Mouse (Mus musculus) lung, postnatal 4 days (tissue): ENCODE measurements around the gene Nfib.

Experiments
- DNase-seq, 2 experiments: peaks; one replicate each; pipeline ENCODE4 v3.0.0; 2021

Gene Nfib

DNA sequence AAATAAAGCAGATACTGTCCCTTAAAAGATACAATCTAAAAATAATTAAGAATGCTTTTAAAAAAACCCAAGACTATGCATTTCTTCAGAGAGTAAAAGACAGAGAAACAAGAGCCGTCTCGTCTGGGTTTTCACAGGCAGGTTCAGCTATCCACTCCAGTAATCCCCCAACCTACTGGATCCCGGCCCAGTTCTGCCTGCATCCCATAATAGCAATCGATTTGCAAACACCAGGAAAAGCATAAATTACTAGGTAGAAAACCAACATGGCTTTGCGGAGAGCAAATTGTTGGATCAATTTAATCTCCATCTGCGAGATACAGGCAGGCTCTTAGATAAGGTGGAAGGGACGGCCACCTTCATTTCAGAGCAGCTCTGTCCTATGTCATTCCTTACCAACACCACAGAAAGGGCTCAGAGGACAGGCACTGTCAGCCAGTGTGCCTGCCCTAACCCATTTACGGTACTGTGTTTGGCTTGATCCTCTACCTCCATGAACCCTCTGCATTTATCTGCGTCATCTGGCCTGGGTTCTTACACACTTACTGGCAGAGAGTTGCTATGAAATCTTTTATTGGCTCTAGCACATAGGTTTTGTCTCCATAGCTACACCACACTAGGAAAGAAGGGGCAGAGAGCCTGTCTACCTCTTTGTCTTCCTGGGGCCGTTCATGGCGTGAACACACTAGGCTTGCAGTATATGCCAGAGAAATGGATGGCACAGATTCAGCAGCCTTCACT, 321.4 kb downstream of the Nfib start:
- DNase-seq, result no peak

DNA sequence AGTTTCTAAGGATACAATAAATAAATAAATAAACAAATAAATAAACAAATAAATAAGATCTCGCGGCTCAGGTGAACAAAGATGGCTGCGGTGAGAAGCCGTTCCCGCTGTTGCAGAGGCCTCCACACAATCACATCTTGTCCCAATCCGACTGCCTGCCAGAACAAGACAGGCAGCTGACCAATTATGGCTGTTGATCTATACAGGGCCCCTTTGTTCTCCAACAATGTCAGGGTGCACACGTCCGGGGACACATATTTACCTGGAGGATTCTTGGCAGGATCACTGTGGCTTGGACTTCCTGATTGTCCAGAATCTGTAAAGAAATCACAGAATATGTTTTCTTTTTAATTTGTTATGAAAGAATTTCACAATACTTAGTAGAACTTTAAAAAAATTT, 322.2 kb downstream of the Nfib start:
- DNase-seq, result no peak

DNA sequence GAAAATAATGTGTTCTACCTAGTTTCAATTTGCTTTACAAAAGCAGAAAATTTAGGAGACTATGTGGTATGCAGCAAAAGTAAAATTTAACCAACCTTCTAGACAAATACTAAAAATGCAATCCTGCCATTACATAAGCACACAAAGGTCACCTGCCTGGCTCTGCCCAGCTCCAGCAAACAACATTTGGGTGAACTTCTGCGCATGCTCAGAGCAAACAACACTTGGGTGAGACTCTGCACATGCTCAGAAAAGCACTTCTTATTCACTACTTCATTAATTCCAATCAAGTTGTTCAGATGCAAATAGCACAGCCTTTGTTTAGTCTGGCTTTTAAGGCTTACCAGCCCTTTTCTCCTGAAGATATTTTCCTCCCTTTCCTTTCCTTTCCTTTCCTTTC, 323.8 kb downstream of the Nfib start:
- DNase-seq, result no peak

DNA sequence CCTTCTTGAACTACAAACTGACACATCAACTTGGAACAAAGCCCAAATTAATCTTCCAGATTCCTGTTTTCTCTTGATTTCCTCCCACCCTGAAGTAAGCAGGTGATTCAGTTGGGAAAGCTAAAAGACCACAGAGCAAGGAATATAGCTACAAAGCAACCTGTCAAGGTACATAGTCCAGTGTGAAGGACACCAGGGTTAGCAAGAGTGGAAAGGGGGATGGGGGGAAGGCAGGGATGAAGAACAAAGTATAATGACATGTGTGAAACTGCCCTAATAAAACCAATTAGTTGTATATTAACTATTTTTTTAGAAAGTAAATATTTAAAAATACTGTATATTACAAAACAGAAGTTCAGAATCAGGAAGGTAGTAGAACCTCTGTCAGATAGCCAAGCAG, 325.0 kb downstream of the Nfib start:
- no peak for DNase-seq

DNA sequence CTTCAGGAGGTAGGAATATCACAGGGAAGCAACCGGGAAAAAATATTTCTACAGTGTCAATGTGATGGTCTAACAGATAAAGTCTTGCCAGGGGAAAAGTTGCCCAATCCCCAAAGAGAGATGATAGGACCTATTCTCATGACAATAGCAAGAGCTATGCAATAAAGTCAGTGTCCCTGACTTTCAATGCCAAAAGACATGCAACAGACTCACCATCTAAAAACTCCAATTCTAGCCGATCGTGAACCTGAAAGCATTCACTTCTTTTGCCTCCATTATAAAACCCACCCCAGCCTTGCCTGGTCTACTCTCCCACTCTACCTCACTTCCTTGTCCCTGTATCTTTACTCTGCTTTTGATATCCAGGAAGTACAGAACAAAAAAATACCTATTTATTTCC, 327.5 kb downstream of the Nfib start:
- no peak for DNase-seq

DNA sequence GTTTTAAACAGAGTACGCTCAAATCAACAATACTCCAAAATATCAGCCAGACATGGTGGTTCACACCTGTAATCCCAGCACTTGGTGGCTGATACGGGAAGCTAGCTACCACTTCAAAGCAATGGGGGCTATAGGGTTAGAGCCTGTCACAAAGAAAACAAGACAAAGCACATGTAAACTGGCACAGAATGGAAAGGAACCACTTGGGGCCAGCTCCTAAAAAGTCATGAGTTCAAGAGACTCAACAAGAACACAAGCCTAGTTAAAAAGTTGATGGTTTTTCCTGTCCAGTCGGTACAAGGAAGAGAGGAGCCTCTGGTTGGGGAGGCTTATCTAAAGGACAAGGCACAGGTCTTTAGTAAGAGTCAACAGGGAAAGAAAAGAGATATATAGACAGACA, 327.9 kb downstream of the Nfib start:
- DNase-seq, result no peak

DNA sequence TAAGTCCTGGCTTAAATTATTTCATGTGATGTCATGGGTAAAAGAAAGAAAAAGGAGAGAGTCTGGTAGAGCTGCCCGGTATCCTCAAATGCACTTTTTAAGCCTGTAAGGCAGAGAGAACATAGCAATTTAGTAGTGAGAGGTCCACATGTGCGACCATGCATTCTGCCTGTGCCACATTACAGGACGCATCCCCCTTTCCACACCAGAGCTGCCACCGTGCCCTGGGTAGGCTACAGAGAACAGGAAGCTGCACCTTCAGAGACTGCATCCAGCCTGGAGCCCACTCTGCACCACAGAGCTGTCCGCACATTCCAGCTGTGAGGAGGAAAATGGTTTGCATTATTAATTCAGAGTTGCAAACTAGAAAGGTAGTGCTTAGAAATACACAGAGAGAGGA, 331.0 kb downstream of the Nfib start:
- DNase-seq, result no peak

DNA sequence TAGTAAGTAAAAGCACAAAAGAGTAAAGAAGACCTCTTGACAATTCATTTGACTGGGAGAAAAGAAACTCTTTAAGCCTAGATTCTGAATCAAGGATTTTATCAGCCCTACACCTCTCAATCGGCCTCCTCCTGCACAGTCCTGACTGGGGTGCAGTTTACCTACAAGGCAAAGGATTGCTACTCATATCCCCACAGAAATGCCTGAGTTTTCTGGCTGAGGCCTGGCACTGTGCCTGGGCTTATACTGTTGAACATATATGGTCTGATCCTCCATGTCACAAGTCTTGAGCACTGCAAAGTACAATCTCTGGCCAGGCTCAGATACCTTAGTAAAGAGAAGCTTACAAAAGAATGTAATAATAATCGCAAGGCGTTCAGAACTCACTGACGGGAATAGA, 333.3 kb downstream of the Nfib start:
- DNase-seq, result no peak

DNA sequence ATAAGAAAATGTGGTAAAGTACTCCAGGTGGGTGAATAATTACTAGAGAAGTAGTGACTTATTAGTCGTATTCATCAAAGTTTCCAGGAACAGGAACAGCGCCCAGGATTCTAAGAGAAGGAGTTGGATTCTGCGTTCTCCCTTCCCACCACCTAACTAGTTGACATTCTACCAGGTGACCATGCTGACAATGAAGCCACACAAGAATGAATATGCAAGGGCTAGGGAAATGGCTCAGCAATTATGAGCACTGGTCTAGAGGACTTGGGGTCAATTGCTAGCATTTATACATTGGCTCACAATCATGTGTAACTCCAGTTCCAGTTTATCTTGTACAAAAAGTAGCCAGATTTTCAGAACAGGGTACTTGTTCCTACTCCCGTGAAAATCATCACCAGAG, 334.1 kb downstream of the Nfib start:
- no peak for DNase-seq

DNA sequence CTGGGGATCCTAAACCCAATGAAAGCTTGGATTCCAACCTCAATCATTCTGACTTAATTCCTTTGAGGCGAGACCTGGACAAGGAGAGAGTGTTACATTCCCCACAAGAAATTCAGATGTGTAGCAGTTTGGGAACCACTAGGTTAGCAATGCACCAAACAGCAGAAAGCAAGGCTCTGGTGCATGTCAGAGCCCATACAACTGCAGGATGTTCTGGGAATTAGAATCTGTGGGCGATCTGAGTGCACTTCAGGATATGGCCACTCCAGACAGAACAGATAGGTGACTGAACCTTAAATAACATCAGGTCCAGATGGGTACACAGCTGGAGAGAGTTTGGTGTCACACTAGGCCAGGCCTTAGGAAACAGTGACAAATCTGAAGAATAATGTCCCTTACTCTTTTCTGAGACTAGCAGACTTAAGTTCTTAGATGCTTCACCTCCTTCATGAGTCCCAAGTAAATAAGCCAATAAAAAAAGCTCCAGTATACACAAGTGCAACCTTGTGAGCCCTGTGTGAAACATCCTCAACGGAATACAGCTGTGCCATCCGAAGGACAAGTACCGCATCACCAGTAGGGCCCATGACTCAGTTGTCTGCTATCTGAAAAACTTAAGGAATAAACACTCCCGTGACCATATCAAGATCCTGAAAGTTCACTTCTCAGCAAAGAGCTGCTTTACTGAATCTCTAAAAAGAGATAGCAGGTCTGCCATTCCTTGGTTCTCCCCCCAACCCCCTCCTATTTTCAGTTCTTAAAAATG, 336.4 kb downstream of the Nfib start:
- DNase-seq, result no peak

DNA sequence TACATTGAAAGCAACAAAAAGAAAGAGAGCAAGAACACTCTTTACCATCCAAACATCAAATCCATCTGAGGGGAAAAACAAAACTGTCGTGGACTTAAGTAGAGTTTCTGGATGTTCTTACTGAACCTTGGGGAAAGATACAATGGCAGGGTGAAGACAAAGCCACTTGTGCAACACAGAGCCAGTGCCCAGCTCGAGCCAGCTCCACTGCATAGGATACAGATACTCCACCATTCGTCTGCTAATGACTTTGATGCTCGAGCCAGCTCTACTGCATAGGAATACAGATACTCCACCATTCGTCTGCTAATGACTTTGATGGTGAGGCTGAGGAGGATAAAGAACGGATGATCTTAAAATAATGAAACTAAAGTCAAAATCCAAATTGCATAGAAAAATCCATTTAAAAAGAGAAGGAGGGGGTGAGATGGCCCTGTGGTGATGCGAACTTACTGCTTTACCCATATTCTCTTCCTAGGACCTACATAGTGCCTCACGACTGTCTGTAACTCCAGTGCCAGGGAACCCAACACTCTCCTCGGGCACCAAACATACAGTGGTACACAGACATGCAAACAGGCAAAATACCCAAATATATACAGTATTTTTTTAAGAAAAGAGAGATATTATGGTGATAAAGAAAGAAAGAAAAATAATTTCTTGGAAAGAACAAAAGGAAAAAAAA, 337.3 kb downstream of the Nfib start:
- no peak for DNase-seq

DNA sequence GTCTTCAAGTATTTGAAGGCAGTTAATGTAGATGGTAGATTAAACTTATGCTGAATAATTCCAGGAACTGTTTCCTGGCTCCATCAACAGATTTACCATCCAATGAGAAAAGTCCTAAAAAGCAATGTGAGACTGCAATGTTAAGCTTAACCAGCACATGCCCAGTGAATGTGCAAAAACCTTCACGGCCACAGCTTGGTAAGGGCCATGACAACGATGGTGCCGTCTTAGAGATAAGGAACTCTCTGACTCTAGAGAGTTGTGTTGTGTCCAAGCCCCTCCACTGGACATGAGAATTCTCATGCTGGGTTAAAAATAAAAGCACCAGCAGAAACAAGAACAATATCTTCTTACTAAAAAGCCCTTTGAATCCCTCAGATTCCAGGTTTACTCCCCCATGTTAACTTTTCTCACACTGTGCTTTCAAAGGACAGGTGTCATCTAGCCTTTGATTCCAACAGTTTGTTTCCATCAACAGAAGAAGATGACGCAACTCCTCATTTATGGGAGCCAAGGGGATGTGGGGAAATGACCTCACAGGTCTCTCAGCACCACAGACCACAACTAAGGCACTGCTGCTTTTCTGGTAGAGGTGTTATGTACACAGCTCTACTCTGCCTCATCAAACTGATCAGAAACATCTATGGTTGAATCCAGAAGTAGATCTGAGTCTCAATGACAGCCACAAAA, 340.7 kb downstream of the Nfib start:
- no peak for DNase-seq

DNA sequence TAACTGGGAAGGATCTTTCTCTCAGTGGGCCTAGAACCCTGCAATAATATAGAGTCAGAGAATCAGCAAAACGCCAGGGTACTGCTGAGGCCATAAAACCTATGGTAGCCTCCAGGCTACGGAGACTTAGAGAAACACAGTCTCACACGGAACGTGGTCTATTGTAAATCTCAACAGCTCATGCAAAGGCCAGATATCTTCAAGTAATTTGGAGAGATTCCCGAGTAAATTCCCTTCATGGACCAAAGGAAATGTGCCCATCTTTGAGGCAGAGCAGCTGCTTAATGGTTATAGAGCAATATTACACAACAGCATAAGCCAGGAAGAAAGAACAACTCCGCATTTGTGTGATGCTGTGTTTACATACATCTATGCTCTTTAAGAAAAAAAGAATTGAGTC, 341.6 kb downstream of the Nfib start:
- DNase-seq, result no peak

DNA sequence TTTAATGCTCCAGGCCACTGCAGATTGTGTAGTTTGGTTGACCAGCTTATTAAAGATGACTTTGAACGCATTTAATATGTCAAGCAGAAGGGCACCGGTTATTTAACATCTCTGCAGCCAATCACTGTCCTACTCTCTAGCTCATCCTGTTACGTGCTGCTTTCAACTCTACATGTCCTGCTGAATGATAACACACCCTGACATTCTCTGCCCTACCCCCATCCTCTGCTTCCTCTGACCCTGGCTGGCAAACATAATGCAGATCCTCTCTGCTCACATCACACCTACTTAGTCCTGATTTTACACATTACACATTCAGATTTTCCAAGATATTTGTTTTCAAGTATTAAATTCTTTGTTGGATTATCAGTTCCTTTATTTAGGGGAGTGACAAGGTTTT, 343.3 kb downstream of the Nfib start:
- no peak for DNase-seq

DNA sequence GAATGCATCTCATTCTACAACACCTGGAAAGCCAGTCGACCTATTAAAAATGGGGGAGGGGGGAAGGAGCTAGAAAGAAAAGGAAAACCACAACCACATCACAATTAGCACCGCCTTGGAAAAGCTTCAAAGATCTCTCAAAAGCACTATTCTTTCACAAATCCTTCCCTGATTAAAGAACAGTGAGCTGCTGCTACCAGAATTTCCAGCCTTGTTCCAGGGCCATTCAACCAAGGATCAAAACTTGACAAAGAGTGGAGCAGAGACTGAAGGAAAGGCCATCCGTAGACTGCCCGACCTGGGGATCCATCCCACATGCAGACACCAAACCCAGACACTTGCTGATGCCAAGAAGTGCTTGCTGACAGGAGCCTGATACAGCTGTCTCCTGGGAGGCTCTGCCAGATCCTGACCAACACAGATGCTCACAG, 345.5 kb downstream of the Nfib start:
- DNase-seq, result peak in 1 of 2 experiments; percentile 39

DNA sequence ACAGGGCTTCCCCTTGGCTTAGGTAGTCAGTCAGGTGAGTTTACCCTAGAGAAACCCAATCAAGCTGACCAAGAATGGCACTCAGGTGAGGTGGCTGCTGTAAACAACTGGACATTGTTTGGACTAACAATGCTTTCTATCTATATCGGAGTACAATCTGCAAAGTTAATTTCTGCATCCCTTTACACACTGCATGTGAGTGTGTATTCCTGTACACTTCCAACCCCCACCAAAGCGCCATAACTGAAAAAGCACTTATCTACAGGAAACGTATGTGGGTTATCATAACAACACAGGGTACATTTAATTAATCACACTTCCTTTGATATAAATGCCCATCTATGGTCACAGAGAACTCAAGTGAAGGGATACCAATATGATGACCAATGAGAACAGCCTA, 346.4 kb downstream of the Nfib start:
- no peak for DNase-seq

DNA sequence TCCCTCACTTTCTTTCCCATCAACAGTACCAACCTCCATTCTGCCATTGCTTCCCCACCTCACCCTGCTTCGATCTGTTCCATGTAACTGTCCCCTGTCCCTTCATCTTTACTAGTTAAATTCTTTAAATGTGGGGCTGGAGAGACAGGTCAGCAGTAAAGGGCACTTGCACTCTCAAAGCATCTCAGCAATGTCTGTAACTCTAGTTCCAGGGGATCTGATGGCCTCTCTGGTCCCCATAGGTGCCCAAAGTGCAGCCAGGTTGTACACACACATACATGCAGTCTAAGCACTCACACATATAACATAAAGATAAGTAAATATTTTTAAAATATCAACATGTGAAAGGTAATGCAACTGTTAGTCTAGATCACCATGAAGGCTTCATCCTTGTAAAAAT, 356.5 kb downstream of the Nfib start:
- DNase-seq, result no peak

DNA sequence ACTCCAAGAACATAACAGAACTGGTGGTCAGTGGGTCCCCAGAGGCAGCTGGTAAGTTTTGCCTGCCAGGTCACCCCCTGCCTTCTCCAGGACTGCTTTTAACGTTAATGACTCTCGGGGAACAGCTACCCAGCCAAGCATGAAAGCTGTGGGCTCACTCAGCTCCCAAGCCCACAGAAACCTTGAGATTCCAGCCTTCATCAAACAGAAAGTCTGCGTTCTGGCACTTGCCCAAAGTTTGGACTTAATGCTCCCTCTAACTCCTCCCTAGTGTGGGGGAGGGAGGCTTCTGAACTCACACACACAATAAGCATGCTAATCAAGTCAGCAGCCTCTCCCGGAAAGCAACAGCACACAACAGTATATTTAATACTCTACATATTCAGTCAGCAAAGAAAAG, 360.8 kb downstream of the Nfib start:
- peak; percentile 61 to 66 for DNase-seq

DNA sequence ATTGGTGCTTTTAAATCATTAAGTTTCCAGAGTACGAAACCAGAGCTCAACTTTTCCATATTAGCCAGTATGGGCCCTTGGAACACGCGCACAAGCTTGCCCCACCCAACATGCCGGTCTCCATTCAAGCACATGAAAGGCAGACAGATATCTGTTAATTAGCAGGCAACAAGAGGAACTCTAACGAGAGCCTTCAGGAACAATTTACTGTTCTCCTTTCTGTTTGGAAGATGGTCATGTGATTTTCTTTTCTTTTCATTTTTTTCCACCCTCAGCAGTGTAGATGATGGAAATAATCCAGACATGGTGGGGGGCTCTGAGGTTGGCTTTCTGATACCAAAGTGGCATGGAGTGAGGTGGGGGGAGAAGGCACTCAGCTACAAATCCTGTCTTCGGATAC, 361.3 kb downstream of the Nfib start:
- DNase-seq, result no peak

DNA sequence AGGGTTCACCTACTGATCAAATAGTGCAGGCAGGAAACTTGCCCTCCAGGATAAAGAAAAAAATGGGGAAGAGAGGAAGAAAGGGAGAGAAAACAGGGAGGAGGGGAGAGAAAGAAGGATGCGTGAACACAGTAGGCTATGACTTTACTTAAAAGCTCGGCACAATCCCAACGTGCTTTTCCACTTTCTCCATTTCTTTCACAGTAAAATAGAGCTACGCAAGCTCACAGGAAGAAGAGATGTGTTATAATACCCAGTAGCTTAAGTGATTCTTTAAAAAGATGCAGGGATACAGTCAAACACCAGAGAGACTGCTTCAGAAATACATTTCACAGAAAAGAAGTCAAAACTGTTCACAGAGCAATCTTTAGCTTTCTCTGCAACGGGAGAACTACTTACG, 366.6 kb downstream of the Nfib start:
- no peak for DNase-seq

DNA sequence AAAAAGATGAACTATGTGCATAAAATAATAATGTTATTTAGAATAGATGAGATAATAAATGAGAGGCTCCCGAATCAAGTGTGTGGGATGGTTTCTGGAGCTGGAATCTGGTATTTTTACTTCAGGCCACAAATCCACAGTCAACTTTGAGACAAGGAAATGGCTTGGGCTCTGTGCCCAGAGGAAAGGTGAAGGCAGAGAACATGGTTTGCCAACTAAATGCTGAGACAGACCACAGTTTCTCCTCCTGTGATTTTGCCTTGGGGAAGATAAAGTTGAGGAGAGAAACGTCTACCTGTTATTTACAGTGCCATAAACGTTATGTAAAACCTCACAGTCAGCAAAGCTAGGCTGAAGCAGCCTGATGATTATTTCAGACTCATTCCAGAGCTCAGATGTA, 367.1 kb downstream of the Nfib start:
- no peak for DNase-seq

DNA sequence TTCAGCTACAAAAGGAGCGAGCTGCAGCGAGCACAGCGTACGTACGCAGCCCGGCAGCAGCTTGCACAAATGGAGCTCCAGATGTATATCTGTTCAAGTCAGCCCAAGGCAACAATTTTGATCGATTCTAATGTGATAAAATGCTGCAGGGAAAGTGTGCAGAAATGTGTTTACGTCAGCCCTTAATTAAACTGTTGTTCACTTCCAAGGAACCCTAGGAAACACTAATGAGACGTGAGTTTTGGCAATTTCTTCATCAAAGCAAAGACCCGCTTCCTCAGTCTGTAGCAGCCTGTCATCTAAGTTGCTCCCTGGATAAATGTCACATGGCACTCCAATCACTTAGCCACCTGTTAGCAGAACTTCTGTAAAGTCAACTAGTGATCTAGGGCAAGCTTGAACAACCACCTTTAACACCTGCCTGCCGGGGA, 368.6 kb downstream of the Nfib start:
- no peak for DNase-seq

DNA sequence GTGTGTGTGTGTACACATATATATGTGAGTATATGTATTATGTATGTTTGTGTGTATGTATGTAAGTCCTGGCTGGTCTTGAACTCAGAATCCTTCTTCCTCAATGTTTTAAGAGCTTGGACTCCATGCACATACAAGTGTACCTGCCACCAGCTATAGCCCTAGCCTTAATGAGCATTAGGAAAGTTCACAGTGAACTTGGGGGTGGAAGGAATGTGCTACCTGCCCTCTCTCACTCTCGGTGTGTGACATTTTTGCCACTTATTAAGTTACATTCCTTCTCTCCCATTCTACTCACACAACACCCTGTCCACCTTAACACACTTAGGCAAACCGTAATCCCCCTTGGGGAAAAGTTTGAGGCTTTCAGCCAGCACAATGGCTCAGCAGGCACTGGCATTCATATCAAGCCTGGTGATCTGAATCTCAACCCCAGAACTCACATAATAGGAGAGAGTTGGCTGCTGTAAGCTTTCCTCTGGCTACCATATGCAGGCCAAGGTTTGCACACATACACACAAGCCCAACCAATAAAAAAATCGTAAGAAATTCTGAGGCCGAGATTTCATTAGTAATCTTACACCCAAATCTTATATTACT, 370.2 kb downstream of the Nfib start:
- DNase-seq, result no peak
